Mouse (Mus musculus) limb, embryonic 14.5 days (tissue): ENCODE measurements around the gene A630076J17Rik. TPM values are rescaled to one million over a fixed set of nuclear protein-coding genes. Genes with fewer than 3 reads are reported as not detected.

Source experiments
- ATAC-seq: fragments of 200-750 bp; cut with Nextera tagmentation; 2 replicates; pipeline ENCODE4 v1.8.0; 2017; ENCODE audit warnings: low read depth, moderate number of reproducible peaks, moderate TSS enrichment; ENCODE audit not compliant: low FRiP score
- DNase-seq: peaks from one replicate; pipeline ENCODE4 v3.0.0-alpha.2; 2015; ENCODE audit warnings: low spot score
- H3K27ac ChIP-seq: fragments of 300-500 bp; sonication (generic); replicated peaks from 2 replicates; pipeline ENCODE4 v1.5.1; 2014; ENCODE audit warnings: low read depth, mild to moderate bottlenecking, low read length, moderate library complexity, mixed read lengths
- H3K27me3 ChIP-seq: fragments of 300-500 bp; sonication (generic); 2 replicates; pipeline ENCODE4 v1.6.1; 2014; ENCODE audit warnings: low read length, mixed read lengths; ENCODE audit not compliant: control insufficient read depth, insufficient read depth
- H3K36me3 ChIP-seq: fragments of 300-500 bp; sonication (generic); 2 replicates; pipeline ENCODE4 v1.6.1; 2014; ENCODE audit warnings: mild to moderate bottlenecking, low read length, moderate library complexity, mixed read lengths; ENCODE audit not compliant: control insufficient read depth, insufficient read depth
- H3K4me1 ChIP-seq: fragments of 300-500 bp; sonication (generic); 2 replicates; pipeline ENCODE4 v1.6.1; 2014; ENCODE audit warnings: antibody characterized with exemption, low read length, mixed read lengths; ENCODE audit not compliant: control insufficient read depth, insufficient read depth
- H3K4me2 ChIP-seq: fragments of 300-500 bp; sonication (generic); replicated peaks from 2 replicates; pipeline ENCODE4 v1.6.1; 2014; ENCODE audit warnings: low read depth, mild to moderate bottlenecking, low read length, moderate library complexity; ENCODE audit not compliant: severe bottlenecking
- H3K4me3 ChIP-seq: fragments of 300-500 bp; sonication (generic); replicated peaks from 2 replicates; pipeline ENCODE4 v1.5.1; 2014; ENCODE audit warnings: low read length
- H3K9ac ChIP-seq: fragments of 300-500 bp; sonication (generic); 2 replicates; pipeline ENCODE4 v1.6.1; 2014; ENCODE audit warnings: mild to moderate bottlenecking, low read depth, low read length, moderate library complexity; ENCODE audit not compliant: severe bottlenecking
- H3K9me3 ChIP-seq: fragments of 300-500 bp; sonication (generic); 2 replicates; pipeline ENCODE4 v1.6.1; 2016; ENCODE audit warnings: low read length; ENCODE audit not compliant: control insufficient read depth
- POLR2A ChIP-seq: fragments of 200-500 bp; IDR thresholded peaks from 2 replicates; pipeline ENCODE4 v1.8.0; 2012; ENCODE audit warnings: inconsistent platforms, mild to moderate bottlenecking, moderate library complexity, borderline replicate concordance; ENCODE audit not compliant: insufficient read depth, insufficient read length; ENCODE audit errors: extremely low read depth
- WGBS: fragments of 180-500 bp; shearing (Covaris S2); extraction: QIAGEN DNeasy Blood & Tissue Kit; methylation state at CpG from one replicate; pipeline ENCODE4 v1.1.7; 2014; 5-methylcytosine and 5-hydroxymethylcytosine counted together
- polyA plus RNA-seq, 2 experiments: library from polyadenylated mRNA; depleted of rRNA in 1 of 2; stranded (reverse) in 1 of 2; unstranded in 1 of 2; fragments of >200 nt; fragmentation: Nextera tagmentation in 1 of 2; extraction: Ambion mirVana in 1 of 2; gene quantifications; 2 replicates each; pipeline versions ENCODE4 v1.2.1 to v1.2.3; 2012 to 2014

A630076J17Rik gene
- polyA plus RNA-seq, 2 experiments: not detected

DNA sequence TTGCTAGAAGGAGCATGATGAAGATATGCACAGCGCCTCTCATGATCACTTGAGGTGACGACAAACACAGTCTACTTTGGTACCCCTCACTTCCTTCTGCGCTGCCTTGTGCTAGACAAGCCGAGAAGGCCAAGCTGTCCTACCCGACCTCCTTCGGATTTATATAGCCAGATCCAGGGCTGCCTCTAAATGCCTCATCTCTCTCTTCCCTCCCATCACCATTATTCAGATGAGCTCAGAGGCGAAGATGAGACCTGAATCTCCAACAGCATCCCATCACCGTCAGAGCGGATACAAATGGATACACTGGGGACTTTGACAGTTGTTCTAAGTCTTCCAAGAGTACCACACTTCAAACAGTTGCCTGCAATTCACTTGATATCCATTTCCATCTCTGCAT is 9.2 kb downstream of the A630076J17Rik start, which contains the start of gene Prok1:
Gene Prok1 (minus strand): TSS at position 101 of the 400 bp plus-strand sequence.
- no peak for TF ChIP-seq POLR2A
- DNase-seq (no peak), ATAC-seq (no peak)
- no peak within 1 kb of the TSS for H3K27ac ChIP-seq
- WGBS: 91% methylated on average over 9 of the region's 9 CpGs
- H3K4me1 ChIP-seq: no peaks in the 10 kb centered on the region
- no peaks in the 10 kb centered on the region for H3K27me3 ChIP-seq
- no peaks in the 10 kb centered on the region for H3K36me3 ChIP-seq
- no peak within 1 kb of the TSS for H3K9ac ChIP-seq
- H3K4me3 ChIP-seq: no peak within 1 kb of the TSS
- no peak within 1 kb of the TSS for H3K4me2 ChIP-seq
- no peaks in the 10 kb centered on the region for H3K9me3 ChIP-seq

DNA sequence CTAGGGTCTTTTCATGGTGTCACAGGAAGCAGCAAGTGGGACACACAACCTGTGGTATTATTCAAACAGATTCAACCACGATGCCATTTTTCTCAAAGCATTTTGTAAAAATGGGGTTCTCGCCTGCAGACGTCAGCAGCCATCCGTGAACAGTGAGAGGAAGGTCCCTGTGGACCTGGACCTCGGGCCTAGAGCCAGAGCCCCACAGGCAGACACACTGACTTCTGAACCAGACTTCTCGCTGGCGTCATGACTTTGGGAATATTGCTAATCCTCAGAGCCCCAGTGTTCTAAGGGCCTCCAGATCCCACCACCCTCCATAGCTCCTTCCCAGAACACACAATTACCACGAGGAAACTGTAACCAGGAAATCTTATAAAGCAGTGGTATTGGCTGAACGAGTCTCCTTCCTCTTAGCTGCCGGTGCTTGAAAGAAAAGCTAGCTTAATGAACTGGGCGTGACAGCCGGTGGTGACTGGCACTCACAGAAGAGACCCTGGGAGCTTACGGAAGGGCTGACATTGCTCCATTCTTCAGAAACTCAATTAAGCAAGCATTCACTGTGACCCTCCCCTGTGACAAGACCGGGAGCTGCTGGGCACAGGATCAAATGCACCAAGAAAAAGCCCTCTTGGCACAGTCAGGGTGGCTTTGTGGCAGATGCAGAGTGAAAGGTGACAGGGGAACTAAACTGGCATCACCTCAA is 11.1 kb downstream of the A630076J17Rik start:
- Histone ChIP-seq H3K4me1 (no peaks in the 10 kb centered on the region), H3K27ac (no peak overlapping the region), H3K9ac (no peak overlapping the region), H3K4me3 (no peak overlapping the region), H3K9me3 (no peaks in the 10 kb centered on the region), H3K4me2 (no peak overlapping the region), H3K27me3 (no peaks in the 10 kb centered on the region), H3K36me3 (no peaks in the 10 kb centered on the region)
- DNase-seq (no peak), ATAC-seq (no peak)
- WGBS: 46% methylated on average over 14 of the region's 14 CpGs
- no peak for TF ChIP-seq POLR2A

DNA sequence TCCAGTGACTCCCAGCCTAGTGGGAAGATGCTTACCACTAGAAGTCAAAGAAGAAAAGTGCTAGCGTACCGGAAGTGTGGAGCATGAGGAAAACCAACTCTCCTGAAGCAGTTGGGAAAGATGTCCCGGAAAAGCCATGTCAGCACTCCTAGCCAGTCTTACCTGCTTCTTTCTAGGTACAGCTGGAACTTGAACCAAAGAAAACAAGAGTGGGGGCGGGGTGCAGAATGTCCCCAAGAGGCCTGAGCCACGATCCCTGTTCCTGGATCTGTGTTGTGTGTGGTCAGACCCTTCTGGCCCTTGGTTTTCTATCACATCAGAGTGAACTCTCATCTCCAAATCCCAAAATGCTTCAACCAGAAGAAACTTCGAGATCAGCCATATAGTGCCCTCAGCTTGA is 16.5 kb downstream of the A630076J17Rik start:
- Histone ChIP-seq H3K4me3 (no peak overlapping the region), H3K36me3 (no peaks in the 10 kb centered on the region), H3K4me2 (no peak overlapping the region), H3K27me3 (no peaks in the 10 kb centered on the region), H3K9me3 (no peaks in the 10 kb centered on the region), H3K9ac (no peak overlapping the region), H3K27ac (no peak overlapping the region), H3K4me1 (no peaks in the 10 kb centered on the region)
- no peak for TF ChIP-seq POLR2A
- ATAC-seq (no peak), DNase-seq (no peak)
- 77% methylated on average over 6 of the region's 6 CpGs for WGBS

DNA sequence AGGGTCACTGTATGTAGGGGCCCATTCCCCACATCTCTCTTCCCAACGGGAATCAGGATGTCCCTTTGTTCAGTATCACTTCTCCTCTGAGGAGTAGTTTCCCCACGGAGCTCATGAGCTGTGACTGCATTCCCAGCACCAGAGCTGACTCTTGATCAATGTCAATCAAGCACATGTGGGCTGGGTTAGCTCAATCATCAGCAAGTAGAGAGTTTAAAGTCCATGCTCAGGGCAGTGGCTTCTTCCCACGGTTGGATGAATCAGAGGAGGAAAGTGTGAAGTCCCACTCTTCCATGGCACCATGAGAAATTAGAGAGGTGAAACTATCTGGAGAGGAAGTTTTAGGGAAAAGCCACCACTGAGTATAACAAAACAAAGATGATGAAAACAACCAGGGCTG is 18.6 kb downstream of the A630076J17Rik start:
- DNase-seq (no peak), ATAC-seq (no peak)
- 69% methylated on average over 3 of the region's 3 CpGs for WGBS
- H3K27ac ChIP-seq: no peak overlapping the region
- H3K9ac ChIP-seq: no peak overlapping the region
- TF ChIP-seq POLR2A: no peak
- no peaks in the 10 kb centered on the region for H3K36me3 ChIP-seq
- no peak overlapping the region for H3K4me2 ChIP-seq
- H3K9me3 ChIP-seq: no peaks in the 10 kb centered on the region
- H3K4me3 ChIP-seq: no peak overlapping the region
- H3K4me1 ChIP-seq: no peaks in the 10 kb centered on the region
- no peaks in the 10 kb centered on the region for H3K27me3 ChIP-seq

DNA sequence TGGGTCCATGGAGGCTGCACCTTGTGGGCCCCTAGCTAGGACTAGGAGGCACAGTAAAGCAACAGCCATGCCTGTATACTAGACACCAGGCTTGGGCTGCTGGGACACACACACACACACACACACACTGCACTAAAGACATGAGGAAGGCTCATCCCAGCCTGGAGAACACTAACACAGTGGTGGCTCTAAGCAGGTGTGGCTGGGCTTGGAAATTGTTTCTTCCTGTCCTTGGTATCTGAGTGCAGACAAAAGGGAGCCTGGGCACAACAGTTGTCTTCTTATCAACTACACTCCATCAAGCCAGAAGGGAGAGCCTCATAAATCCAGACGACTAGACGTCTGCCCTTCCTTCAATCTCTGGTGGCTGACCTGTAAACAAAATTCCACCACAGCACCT is 19.9 kb downstream of the A630076J17Rik start:
- H3K9me3 ChIP-seq: no peaks in the 10 kb centered on the region
- no peak overlapping the region for H3K4me2 ChIP-seq
- no peak for TF ChIP-seq POLR2A
- DNase-seq (no peak), ATAC-seq (no peak)
- H3K4me3 ChIP-seq: no peak overlapping the region
- no peaks in the 10 kb centered on the region for H3K4me1 ChIP-seq
- WGBS: 22% methylated on average over 2 of the region's 2 CpGs
- no peaks in the 10 kb centered on the region for H3K27me3 ChIP-seq
- no peak overlapping the region for H3K27ac ChIP-seq
- H3K36me3 ChIP-seq: no peaks in the 10 kb centered on the region
- H3K9ac ChIP-seq: no peak overlapping the region
